Mouse (Mus musculus) hindbrain, embryonic 14.5 days (tissue): ENCODE results near the gene Ip6k1. TPM values are rescaled to one million over a fixed set of nuclear protein-coding genes. Genes with fewer than 3 reads are reported as not detected.

Source experiments
- ATAC-seq: fragments of 200-750 bp; cut with Nextera tagmentation; 2 replicates; pipeline ENCODE4 v1.8.0; 2017; ENCODE audit warnings: moderate number of reproducible peaks, mild to moderate bottlenecking, moderate TSS enrichment, moderate library complexity; ENCODE audit not compliant: low FRiP score
- DNase-seq: peaks from one replicate; pipeline ENCODE4 v3.0.0-alpha.2; 2015; ENCODE audit warnings: low spot score
- H3K27ac ChIP-seq: fragments of 300-500 bp; sonication (generic); 2 replicates; pipeline ENCODE4 v1.5.1; 2014; ENCODE audit warnings: mild to moderate bottlenecking, moderate library complexity
- H3K27me3 ChIP-seq: fragments of 300-500 bp; sonication (generic); 2 replicates; pipeline ENCODE4 v1.6.1; 2014; ENCODE audit warnings: mild to moderate bottlenecking, low read length, mixed read lengths; ENCODE audit not compliant: control insufficient read depth, insufficient read depth
- H3K36me3 ChIP-seq: fragments of 300-500 bp; sonication (generic); replicated peaks from 2 replicates; pipeline ENCODE4 v1.6.1; 2014; ENCODE audit not compliant: control insufficient read depth, insufficient read depth
- H3K4me1 ChIP-seq: fragments of 300-500 bp; sonication (generic); replicated peaks from 2 replicates; pipeline ENCODE4 v1.6.1; 2014; ENCODE audit warnings: antibody characterized with exemption, low read length, mixed read lengths; ENCODE audit not compliant: control insufficient read depth, insufficient read depth
- H3K4me2 ChIP-seq: fragments of 300-500 bp; sonication (generic); replicated peaks from 2 replicates; pipeline ENCODE4 v1.6.1; 2014; ENCODE audit warnings: mild to moderate bottlenecking, moderate library complexity
- H3K4me3 ChIP-seq: fragments of 300-500 bp; sonication (generic); replicated peaks from 2 replicates; pipeline ENCODE4 v1.5.1; 2014; ENCODE audit warnings: mild to moderate bottlenecking, low read length
- H3K9ac ChIP-seq: fragments of 300-500 bp; sonication (generic); 2 replicates; pipeline ENCODE4 v1.6.1; 2014
- H3K9me3 ChIP-seq: fragments of 300-500 bp; sonication (generic); 2 replicates; pipeline ENCODE4 v1.6.1; 2016; ENCODE audit warnings: low read length; ENCODE audit not compliant: control insufficient read depth
- WGBS: fragments of 180-500 bp; shearing (Covaris S2); extraction: QIAGEN DNeasy Blood & Tissue Kit; methylation state at CpG from one replicate; pipeline ENCODE4 v1.1.7; 2014; 5-methylcytosine and 5-hydroxymethylcytosine counted together
- polyA plus RNA-seq: library from polyadenylated mRNA; unstranded; fragments of >200 nt; fragmentation: Nextera tagmentation; extraction: Ambion mirVana; gene quantifications from 2 replicates; pipeline ENCODE4 v1.2.1, GENCODE M21; 2014

Ip6k1 gene
- polyA plus RNA-seq, 1 experiment from 2014 or later, result 55.4 TPM

GRCm38 (mm10) chr9:108062142-108062541, 59.8 kb downstream of the Ip6k1 start:
- H3K9ac ChIP-seq, result no peak overlapping the region
- DNase-seq, result no peak
- peaks cover 70% of the 10 kb centered on the region for H3K36me3 ChIP-seq

GRCm38 (mm10) chr9:108063361-108063760, 61.1 kb downstream of the Ip6k1 start:
- no peak for DNase-seq
- Histone ChIP-seq H3K27ac (no peak overlapping the region), H3K36me3 (peaks cover 58% of the 10 kb centered on the region)

More at GRCm38 (mm10) chr9:108062142-108062541, 59.8 kb downstream of the Ip6k1 start:
- Histone ChIP-seq H3K4me2 (no peak overlapping the region), H3K4me3 (no peak overlapping the region), H3K27me3 (no peaks in the 10 kb centered on the region), H3K9me3 (no peaks in the 10 kb centered on the region), H3K4me1 (no peaks in the 10 kb centered on the region), H3K27ac (no peak overlapping the region)
- WGBS, result 87% methylated on average over 3 of the region's 3 CpGs
- no peak for ATAC-seq

GRCm38 (mm10) chr9:108065491-108066011, 63.2 kb downstream of the Ip6k1 start:
- Histone ChIP-seq H3K9ac (no peak overlapping the region), H3K27ac (no peak overlapping the region), H3K9me3 (no peaks in the 10 kb centered on the region), H3K4me2 (no peak overlapping the region), H3K27me3 (no peaks in the 10 kb centered on the region), H3K4me1 (no peaks in the 10 kb centered on the region), H3K4me3 (no peak overlapping the region), H3K36me3 (peaks cover 58% of the 10 kb centered on the region)
- DNase-seq (peak; percentile 63), ATAC-seq (0 out of 2 replicates have a peak, but pooled peaks have one; percentile 62)
- WGBS, result 50% methylated on average over 5 of the region's 5 CpGs

More at GRCm38 (mm10) chr9:108063361-108063760, 61.1 kb downstream of the Ip6k1 start:
- WGBS, result 89% methylated on average over 12 of the region's 12 CpGs
- no peak overlapping the region for H3K4me2 ChIP-seq
- H3K4me1 ChIP-seq, result no peaks in the 10 kb centered on the region
- H3K9ac ChIP-seq, result no peak overlapping the region
- no peak for ATAC-seq
- H3K4me3 ChIP-seq, result no peak overlapping the region
- no peaks in the 10 kb centered on the region for H3K27me3 ChIP-seq
- no peaks in the 10 kb centered on the region for H3K9me3 ChIP-seq

- Histone ChIP-seq H3K9me3 (no peaks in the 10 kb centered on the region), H3K27ac (no peak overlapping the region), H3K4me3 (no peak overlapping the region), H3K27me3 (no peaks in the 10 kb centered on the region), H3K4me2 (no peak overlapping the region), H3K9ac (no peak overlapping the region), H3K36me3 (peaks cover 64% of the 10 kb centered on the region), H3K4me1 (no peaks in the 10 kb centered on the region)
- ATAC-seq, result no peak
- no peak for DNase-seq
- 86% methylated on average over 7 of the region's 7 CpGs for WGBS
Measured at GRCm38 (mm10) chr9:108067199-108067598, 64.9 kb downstream of the Ip6k1 start.

- H3K4me2 ChIP-seq, result no peak overlapping the region
- peak; percentile 92 for DNase-seq
- WGBS, result 26% methylated on average over 8 of the region's 8 CpGs
- H3K4me3 ChIP-seq, result no peak overlapping the region
- H3K36me3 ChIP-seq, result peaks cover 63% of the 10 kb centered on the region
- H3K9ac ChIP-seq, result no peak overlapping the region
- H3K27ac ChIP-seq, result no peak overlapping the region
- ATAC-seq, result peak; percentile 47; the same call in 1 of the 2 replicates
- no peaks in the 10 kb centered on the region for H3K9me3 ChIP-seq
- H3K4me1 ChIP-seq, result no peaks in the 10 kb centered on the region
- no peaks in the 10 kb centered on the region for H3K27me3 ChIP-seq
Measured at GRCm38 (mm10) chr9:108067900-108068299, 65.6 kb downstream of the Ip6k1 start.

GRCm38 (mm10) chr9:108069007-108069406, 66.7 kb downstream of the Ip6k1 start:
- Histone ChIP-seq H3K27ac (no peak overlapping the region), H3K4me1 (no peaks in the 10 kb centered on the region), H3K9ac (no peak overlapping the region), H3K27me3 (no peaks in the 10 kb centered on the region), H3K4me3 (no peak overlapping the region), H3K4me2 (no peak overlapping the region), H3K36me3 (peaks cover 52% of the 10 kb centered on the region), H3K9me3 (no peaks in the 10 kb centered on the region)
- ATAC-seq (no peak), DNase-seq (no peak)
- 91% methylated on average over 9 of the region's 9 CpGs for WGBS

GRCm38 (mm10) chr9:108069529-108069928, 67.2 kb downstream of the Ip6k1 start:
- Histone ChIP-seq H3K4me1 (no peaks in the 10 kb centered on the region), H3K4me2 (no peak overlapping the region), H3K27me3 (no peaks in the 10 kb centered on the region), H3K9ac (no peak overlapping the region), H3K4me3 (no peak overlapping the region), H3K36me3 (peaks cover 47% of the 10 kb centered on the region), H3K27ac (no peak overlapping the region), H3K9me3 (no peaks in the 10 kb centered on the region)
- WGBS, result 95% methylated on average over 7 of the region's 7 CpGs
- DNase-seq (no peak), ATAC-seq (no peak)

GRCm38 (mm10) chr9:108071801-108072200, 69.5 kb downstream of the Ip6k1 start:
- 92% methylated on average over 4 of the region's 4 CpGs for WGBS
- no peak overlapping the region for H3K27ac ChIP-seq
- H3K4me3 ChIP-seq, result no peak overlapping the region
- no peaks in the 10 kb centered on the region for H3K9me3 ChIP-seq
- ATAC-seq (no peak), DNase-seq (no peak)
- H3K27me3 ChIP-seq, result no peaks in the 10 kb centered on the region
- H3K36me3 ChIP-seq, result peaks cover 44% of the 10 kb centered on the region
- no peak overlapping the region for H3K9ac ChIP-seq
- H3K4me2 ChIP-seq, result no peak overlapping the region
- no peaks in the 10 kb centered on the region for H3K4me1 ChIP-seq

- DNase-seq, result no peak
Measured at GRCm38 (mm10) chr9:108072481-108072924, 70.2 kb downstream of the Ip6k1 start.

More at GRCm38 (mm10) chr9:108072481-108072924, 70.2 kb downstream of the Ip6k1 start:
- no peaks in the 10 kb centered on the region for H3K9me3 ChIP-seq
- ATAC-seq, result no peak
- no peak overlapping the region for H3K4me2 ChIP-seq
- H3K36me3 ChIP-seq, result peaks cover 48% of the 10 kb centered on the region
- H3K27ac ChIP-seq, result no peak overlapping the region
- H3K27me3 ChIP-seq, result no peaks in the 10 kb centered on the region
- H3K4me1 ChIP-seq, result no peaks in the 10 kb centered on the region
- H3K9ac ChIP-seq, result no peak overlapping the region
- H3K4me3 ChIP-seq, result no peak overlapping the region
- WGBS, result 76% methylated on average over 9 of the region's 9 CpGs
